In the genomic region with DNA sequence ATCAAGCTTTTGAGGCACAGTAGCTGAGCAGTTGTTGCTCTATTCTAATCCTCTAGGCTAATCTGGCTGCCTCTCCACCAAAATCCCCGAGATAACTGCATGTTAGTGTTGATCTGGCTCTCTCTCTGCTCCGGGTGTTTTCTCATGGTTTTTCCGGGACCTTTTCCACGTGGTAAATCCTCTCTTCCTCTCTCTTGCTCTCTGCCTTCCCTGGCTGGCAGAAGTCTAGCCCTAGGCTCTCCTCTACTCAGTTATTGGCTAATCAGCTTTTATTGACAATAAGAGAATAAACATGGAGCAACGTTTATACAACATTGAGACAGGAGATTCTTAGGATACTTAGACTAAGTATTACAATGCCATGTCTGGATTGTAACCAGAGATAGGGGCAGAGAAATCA, we compare ENCODE assay signal across 33 mouse cellular contexts. TPM values are rescaled to one million over a fixed set of nuclear protein-coding genes. Genes with fewer than 3 reads are reported as not detected.
"Had no signal": no experiment of that assay in that cellular context is flagged by ENCODE, and none has a peak within 500 bp of the region (broad histone marks: within the 10 kb centered on the region; RNA-seq: fewer than 3 reads in every experiment).

No protein-coding gene starts in this region.

- H3K27me3 ChIP-seq: heart, embryonic 15.5 days; hindbrain, embryonic 13.5 days; hindbrain, embryonic 15.5 days; kidney, embryonic 15.5 days; limb, embryonic 13.5 days; limb, embryonic 15.5 days had no signal

- H3K4me2 ChIP-seq: heart, embryonic 11.5 days; heart, embryonic 13.5 days; heart, embryonic 15.5 days; hindbrain, embryonic 13.5 days; hindbrain, embryonic 15.5 days; kidney, embryonic 15.5 days; limb, embryonic 13.5 days; limb, embryonic 15.5 days had no signal

- H3K4me3 ChIP-seq: heart, adult 2 months; heart, embryonic 13.5 days; heart, embryonic 15.5 days; hindbrain, embryonic 13.5 days; hindbrain, embryonic 15.5 days; kidney, embryonic 15.5 days; limb, embryonic 13.5 days; limb, embryonic 15.5 days had no signal

- H3K9ac ChIP-seq: heart, embryonic 13.5 days; heart, embryonic 15.5 days; hindbrain, embryonic 13.5 days; hindbrain, embryonic 15.5 days; kidney, embryonic 15.5 days; limb, embryonic 13.5 days; limb, embryonic 15.5 days had no signal

- H3K36me3 ChIP-seq: heart, embryonic 13.5 days; heart, embryonic 15.5 days; hindbrain, embryonic 13.5 days; hindbrain, embryonic 15.5 days; kidney, embryonic 15.5 days; limb, embryonic 13.5 days; limb, embryonic 15.5 days had no signal

- ATAC-seq: hindbrain, postnatal 0 days; intestine, embryonic 16.5 days had no signal

- H3K27ac ChIP-seq: heart, adult 2 months; heart, embryonic 13.5 days; heart, embryonic 15.5 days; hindbrain, embryonic 13.5 days; hindbrain, embryonic 15.5 days; hindbrain, postnatal 0 days; kidney, embryonic 15.5 days; kidney, postnatal 0 days; limb, embryonic 13.5 days; limb, embryonic 15.5 days had no signal

- H3K4me1 ChIP-seq: heart, embryonic 15.5 days; hindbrain, embryonic 13.5 days; hindbrain, embryonic 15.5 days; limb, embryonic 13.5 days; limb, embryonic 15.5 days had no signal

- DNase-seq: gastrocnemius, postnatal 10 days; gastrocnemius, postnatal 25 days; heart, adult 2 months; heart, postnatal 14 days; heart, postnatal 36 days; kidney, adult 11 months; kidney, adult 2 months; kidney, adult 9 months; kidney, postnatal 14 days; kidney, postnatal 36 days; layer of hippocampus, adult 9-11 months; layer of hippocampus, postnatal 36 days; left cerebral cortex, postnatal 4 days had no signal

- H3K9me3 ChIP-seq: heart, embryonic 13.5 days; heart, embryonic 15.5 days; hindbrain, embryonic 13.5 days; hindbrain, embryonic 15.5 days; kidney, embryonic 15.5 days; limb, embryonic 13.5 days; limb, embryonic 15.5 days had no signal

RNA-seq across cellular contexts. Expression of a gene that starts 42.9 kb away (rescaled TPM):
- total RNA-seq: granulocyte monocyte progenitor cell, adult 5-6 weeks; hematopoietic stem cell, adult 5-6 weeks had no signal
- polyA plus RNA-seq: heart, embryonic 11.5 days; heart, embryonic 13.5 days; heart, embryonic 15.5 days; heart, postnatal 0 days; hindbrain, embryonic 11.5 days; kidney, embryonic 15.5 days; kidney, postnatal 0 days; limb, embryonic 15.5 days had no signal

RNA-seq across cellular contexts. Expression of a gene that starts 47.9 kb away (rescaled TPM):
- total RNA-seq: granulocyte monocyte progenitor cell, adult 5-6 weeks; heart, adult 2 months; heart, postnatal 36 days; hematopoietic stem cell, adult 5-6 weeks; layer of hippocampus, adult 18-20 months; layer of hippocampus, adult 8-10 months; layer of hippocampus, postnatal 14 days; layer of hippocampus, postnatal 36 days; left cerebral cortex, adult 18-20 months; left cerebral cortex, postnatal 10 days had no signal
